8 mouse cellular contexts compared by ENCODE assay signal in genomic region chr12:82105184-82106031, GRCm38 (mm10).
A peak's percentile ranks its signal among the peaks of the same experiment; 100 is the strongest.
DNase-seq lines count a peak whose midpoint lies in the region.
"Had no signal": no experiment of that assay in that cellular context is flagged by ENCODE, and none has a peak within 500 bp of the region (broad histone marks: within the 10 kb centered on the region; RNA-seq: fewer than 3 reads in every experiment).

No protein-coding gene starts in this region.

- H3K4me1 ChIP-seq in midbrain, embryonic 10.5 days, result no peaks in the 10 kb centered on the region

- no peaks in the 10 kb centered on the region for H3K36me3 ChIP-seq in midbrain, embryonic 10.5 days

- H3K4me3 ChIP-seq in midbrain, embryonic 10.5 days, result no peak overlapping the region

- H3K27ac ChIP-seq in midbrain, embryonic 10.5 days (replicated peaks), result no peak overlapping the region

- WGBS in midbrain, embryonic 10.5 days, result 87% methylated on average over 17 of the region's 17 CpGs

- peak; percentile 86 for DNase-seq in right cerebral cortex, adult 18-20 months
- no peak for DNase-seq in right cerebral cortex, postnatal 4 days
- DNase-seq in frontal cortex, postnatal 25 days (ENCODE audit: low spot score in 2 of 2), result peak; percentile 42 to 45
- DNase-seq in left cerebral cortex, adult 11 months (ENCODE audit: low spot score), result peak; percentile 64
- no peak for DNase-seq in thymus, postnatal 25 days
- no peak for DNase-seq in midbrain, embryonic 10.5 days (ENCODE audit: low spot score)
- DNase-seq in gastrocnemius, postnatal 10 days, result no peak
- DNase-seq: adrenal gland, adult 8-10 months had no signal

- 0 out of 2 replicates have a peak, but pooled peaks cover 11% of the 10 kb centered on the region for H3K9me3 ChIP-seq in midbrain, embryonic 10.5 days (replicated peaks)

- H3K27me3 ChIP-seq in midbrain, embryonic 10.5 days (ENCODE audit: low read depth, poor library complexity, severe bottlenecking), result no peaks in the 10 kb centered on the region

Comparison
In these comparisons a context has a peak if more than half of its experiments do, and no peak if none do; other contexts are left out.
1. DNase-seq: peak in right cerebral cortex, adult 18-20 months (single experiment), frontal cortex, postnatal 25 days (2 of 2) and left cerebral cortex, adult 11 months (single experiment); none in right cerebral cortex, postnatal 4 days (single experiment), thymus, postnatal 25 days (single experiment), midbrain, embryonic 10.5 days (single experiment) and gastrocnemius, postnatal 10 days (single experiment).